Mouse (Mus musculus) embryonic fibroblast, embryonic 13.5 days (primary cell): ENCODE data around the gene Mprip. TPM values are rescaled to one million over a fixed set of nuclear protein-coding genes. Genes with fewer than 3 reads are reported as not detected.

Experiments used
- H3K27ac ChIP-seq: 2 replicates; pipeline ENCODE4 v1.5.1; 2012; ENCODE audit warnings: low read length, control low read depth, inconsistent platforms; ENCODE audit not compliant: insufficient read depth
- H3K4me1 ChIP-seq: 2 replicates; pipeline ENCODE4 v1.6.1; 2011; ENCODE audit warnings: low read length; ENCODE audit not compliant: control insufficient read depth, insufficient read depth
- H3K4me3 ChIP-seq: 2 replicates; pipeline ENCODE4 v1.5.1; 2011; ENCODE audit warnings: mild to moderate bottlenecking, control low read depth, low read length; ENCODE audit not compliant: insufficient read depth
- CTCF ChIP-seq: IDR thresholded peaks from 2 replicates; pipeline ENCODE4 v1.5.1; 2011; ENCODE audit warnings: mild to moderate bottlenecking, control low read depth, low read length, moderate library complexity, borderline replicate concordance; ENCODE audit not compliant: insufficient read depth
- POLR2A ChIP-seq: IDR thresholded peaks from 2 replicates; pipeline ENCODE4 v1.6.1; 2011; ENCODE audit warnings: low read depth, mild to moderate bottlenecking, control low read depth, low read length, moderate library complexity
- polyA plus RNA-seq: library from polyadenylated mRNA; stranded (reverse); fragments of >200 nt; gene quantifications from 2 replicates; pipeline ENCODE4 v1.2.4, GENCODE M21; 2011; ENCODE audit warnings: low read depth; ENCODE audit not compliant: missing spikeins, insufficient read length

The Mprip gene
- polyA plus RNA-seq, 1 experiment = 233 TPM

DNA sequence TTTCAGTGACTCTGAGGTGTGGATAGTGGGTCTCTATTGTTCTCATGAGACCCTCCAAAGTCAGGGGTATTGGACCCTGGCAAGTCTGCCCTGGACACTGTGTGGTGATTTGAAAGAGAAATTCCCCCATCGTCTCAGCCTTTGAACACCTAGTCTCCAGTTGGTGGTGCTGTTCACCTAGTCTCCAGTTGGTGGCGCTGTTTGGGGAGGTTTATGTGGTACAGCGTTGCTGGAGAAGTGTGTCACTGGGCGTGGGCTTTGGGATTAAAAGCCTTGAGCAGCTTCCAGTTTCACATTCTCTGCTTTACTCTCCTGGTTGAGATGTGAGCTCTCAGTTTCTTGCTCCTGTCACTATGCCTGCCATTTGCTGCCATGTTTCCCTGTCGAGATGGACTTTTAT lies 28.1 kb upstream of the Mprip start:
- TF ChIP-seq POLR2A = no peak
- peak; percentile 30; the same call in 1 of the 2 replicates for TF ChIP-seq CTCF
- Histone ChIP-seq H3K27ac (no peak overlapping the region), H3K4me3 (no peak overlapping the region), H3K4me1 (peaks cover 16% of the 10 kb centered on the region; the same call in 1 of the 2 replicates)

DNA sequence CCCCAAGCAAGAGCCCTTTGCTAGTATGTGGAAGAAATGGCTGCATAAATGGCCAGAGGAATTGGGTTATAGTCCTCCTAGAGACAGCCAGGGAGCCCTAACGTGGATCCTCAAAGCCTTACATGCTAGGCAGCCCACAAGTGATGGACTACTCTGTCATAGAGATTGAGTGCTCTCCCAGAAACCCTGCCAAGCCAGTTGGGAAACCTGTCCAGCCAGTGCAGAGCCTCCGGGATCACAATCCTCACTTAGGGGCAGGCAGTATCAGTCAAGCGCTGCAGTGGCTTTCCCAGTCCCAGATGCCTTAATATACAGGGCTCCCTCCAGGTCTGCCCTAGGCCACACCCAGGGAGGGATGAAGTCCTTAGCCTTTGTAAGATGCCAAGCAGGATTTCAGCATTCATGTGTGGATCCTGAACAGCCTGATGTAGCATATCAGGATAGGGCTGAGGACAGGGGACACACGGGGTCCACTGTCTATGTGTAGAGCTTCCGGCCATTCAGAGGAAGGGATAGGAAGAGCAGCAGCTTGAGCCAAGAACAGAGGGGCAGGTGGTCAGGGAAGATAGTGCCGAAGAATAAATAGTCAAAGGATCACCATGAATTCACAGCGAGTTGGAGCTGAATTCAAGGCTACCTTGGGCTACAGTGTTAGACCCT lies 27.0 kb upstream of the Mprip start:
- peaks cover 16% of the 10 kb centered on the region; the same call in 1 of the 2 replicates for H3K4me1 ChIP-seq
- TF ChIP-seq POLR2A (no peak), CTCF (no peak)
- H3K27ac ChIP-seq = no peak overlapping the region
- no peak overlapping the region for H3K4me3 ChIP-seq

DNA sequence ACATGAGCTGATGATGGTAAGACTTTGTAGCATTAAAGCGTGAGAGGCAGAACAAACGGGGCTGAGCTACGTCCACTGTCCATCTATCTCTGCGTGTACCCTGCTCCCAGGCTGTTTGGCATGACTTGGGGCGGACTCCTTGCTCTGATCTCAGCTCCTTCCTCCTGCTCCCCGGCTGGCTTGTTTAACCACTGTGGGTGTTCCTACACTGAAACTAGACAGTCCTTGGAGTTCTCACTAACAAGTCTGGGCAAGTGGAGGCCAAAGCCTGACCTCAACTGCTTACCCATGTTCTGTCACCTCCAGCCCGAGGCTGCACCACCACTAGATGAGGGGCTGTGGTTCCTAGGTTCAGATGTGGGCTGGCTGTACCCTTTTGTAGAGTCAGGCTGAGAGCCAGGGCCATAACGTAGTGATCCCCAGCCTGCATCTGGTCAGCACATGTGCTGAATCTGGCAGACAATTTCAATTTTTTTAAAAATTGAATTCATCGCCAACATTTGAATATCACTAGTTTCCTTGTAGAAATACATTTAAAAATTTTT lies 25.8 kb upstream of the Mprip start:
- H3K4me1 ChIP-seq = peaks cover 16% of the 10 kb centered on the region; the same call in 1 of the 2 replicates
- peak overlapping the region; percentile 39 for H3K27ac ChIP-seq
- TF ChIP-seq POLR2A = no peak
- no peak overlapping the region for H3K4me3 ChIP-seq

DNA sequence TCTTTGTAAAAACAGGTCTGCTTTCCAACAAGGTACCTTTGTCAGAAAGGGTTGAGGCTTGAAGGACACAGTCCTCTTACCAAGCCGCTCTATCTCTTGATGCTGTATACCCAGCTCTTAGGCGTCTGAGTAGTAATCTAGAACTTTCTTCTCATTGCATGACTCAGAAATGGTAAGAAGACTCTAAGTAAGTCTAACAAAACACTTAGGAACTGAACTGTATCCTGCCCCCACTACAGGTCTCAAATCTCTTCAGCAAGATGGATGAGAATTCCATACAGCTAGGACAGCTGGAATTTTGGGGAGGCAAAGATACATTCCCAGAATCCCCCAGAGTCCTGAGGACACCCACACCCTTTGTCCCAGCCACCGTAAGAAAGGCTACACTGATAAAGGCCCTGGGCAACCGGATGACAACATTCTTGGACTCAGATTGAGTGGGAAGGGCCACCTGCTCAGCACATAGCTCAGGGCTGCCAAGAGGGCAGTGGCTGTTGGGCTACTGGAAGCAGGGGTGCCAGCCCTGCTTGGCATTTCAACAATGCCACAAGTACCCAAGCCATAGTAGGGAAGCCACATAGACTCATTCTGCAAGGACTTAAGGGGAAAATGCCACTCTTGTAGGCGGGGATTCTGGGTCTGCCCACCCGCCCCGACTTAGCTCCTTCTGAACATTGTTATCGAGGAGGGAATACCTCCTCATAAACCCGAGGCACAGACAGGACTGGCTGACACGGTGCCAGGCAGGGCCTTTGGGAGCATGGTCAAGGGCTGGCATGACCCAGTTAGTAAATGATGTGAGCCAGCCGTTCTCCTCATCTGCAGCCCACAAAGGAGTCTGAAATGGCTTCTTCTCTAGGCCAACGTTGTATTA lies 25.0 kb upstream of the Mprip start:
- no peak overlapping the region for H3K4me3 ChIP-seq
- peak overlapping the region; percentile 39; the same call in 1 of the 2 replicates for H3K27ac ChIP-seq
- no peak for TF ChIP-seq POLR2A
- no peak for TF ChIP-seq CTCF
- H3K4me1 ChIP-seq = peaks cover 16% of the 10 kb centered on the region; the same call in 1 of the 2 replicates

DNA sequence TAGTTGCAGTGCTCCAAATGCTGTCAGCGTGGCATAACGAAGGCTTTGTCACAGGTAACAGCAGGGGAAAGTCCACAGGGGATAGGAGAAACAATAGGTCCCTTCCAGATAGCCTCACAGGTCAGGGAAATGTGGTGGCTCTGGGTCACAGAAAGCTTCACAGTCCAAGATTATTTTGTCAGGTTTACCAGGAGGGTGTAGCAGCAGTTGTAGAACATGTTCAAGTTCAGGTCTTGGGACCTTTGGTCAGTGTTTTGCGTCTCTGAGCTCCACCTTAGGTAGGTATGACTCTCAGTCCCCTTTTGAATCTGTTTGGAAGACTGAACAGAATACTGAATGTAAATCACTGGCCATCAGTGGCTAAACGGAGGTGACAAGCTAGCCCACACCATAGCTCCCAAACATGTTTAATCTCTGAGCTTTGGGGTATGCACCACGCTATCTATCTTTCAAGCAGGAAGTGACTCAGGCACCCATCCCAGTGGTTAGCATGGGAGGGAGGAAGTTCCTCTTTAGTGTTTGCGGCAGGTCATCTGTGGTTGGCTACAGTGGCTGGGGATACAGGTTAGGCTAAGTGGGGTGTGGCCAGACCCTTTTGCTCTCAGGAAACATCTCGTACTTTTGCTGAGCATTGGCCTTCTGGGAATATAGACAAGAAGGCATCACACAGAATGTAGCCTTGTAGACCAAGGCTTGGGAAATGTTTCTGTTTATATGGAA lies 24.2 kb upstream of the Mprip start:
- TF ChIP-seq POLR2A (no peak), CTCF (no peak)
- peaks cover 16% of the 10 kb centered on the region; the same call in 1 of the 2 replicates for H3K4me1 ChIP-seq
- H3K4me3 ChIP-seq = no peak overlapping the region
- H3K27ac ChIP-seq = no peak overlapping the region

DNA sequence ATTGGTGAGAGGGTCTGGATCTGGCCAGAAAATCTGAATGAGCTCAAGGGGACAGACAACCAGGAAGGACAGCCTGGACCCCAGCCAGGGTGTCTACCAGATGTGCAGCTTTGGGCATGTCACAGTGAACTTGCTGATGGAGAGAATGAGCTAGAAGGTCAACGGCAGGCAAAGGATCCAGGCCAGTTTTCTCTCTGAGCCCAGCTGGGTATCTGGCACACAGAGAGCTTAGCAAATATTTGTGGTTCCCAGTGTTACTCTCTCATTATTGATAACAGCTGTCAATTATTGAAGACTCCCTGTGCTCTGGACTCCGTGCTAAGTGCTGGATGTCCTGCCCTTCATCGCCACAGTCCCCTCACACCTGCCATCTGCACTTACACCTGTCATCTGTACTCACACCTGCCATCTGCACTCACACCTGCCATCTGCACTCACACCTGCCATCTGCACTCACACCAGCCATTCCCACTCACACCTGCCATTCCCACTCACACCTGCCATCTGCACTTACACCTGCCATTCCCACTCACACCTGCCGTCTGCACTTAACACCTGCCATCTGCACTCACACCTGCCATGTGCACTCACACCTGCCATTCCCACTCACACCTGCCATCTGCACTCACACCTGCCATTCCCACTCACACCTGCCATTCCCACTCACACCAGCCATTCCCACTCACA lies 21.0 kb upstream of the Mprip start:
- TF ChIP-seq CTCF (no peak), POLR2A (no peak)
- H3K4me1 ChIP-seq = peaks cover 13% of the 10 kb centered on the region; the same call in 1 of the 2 replicates
- no peak overlapping the region for H3K27ac ChIP-seq
- no peak overlapping the region for H3K4me3 ChIP-seq

DNA sequence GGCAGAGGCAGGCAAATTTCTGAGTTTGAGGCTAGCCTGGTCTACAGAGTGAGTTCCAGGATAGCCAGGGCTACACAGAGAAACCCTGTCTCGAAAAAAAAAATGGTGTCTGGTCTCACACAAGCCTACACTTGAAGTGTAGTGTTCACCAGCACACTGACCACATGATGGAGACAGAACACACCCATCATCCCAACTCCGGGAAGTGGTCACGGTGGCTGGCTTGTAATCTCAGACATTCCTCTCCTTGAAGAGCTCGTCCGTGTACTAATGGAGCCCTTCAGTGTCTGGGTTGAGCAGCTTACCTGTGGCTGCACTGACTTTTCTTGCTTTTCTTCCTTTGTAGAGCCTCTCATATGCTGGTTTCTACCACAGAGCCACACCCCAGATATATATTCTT lies 19.9 kb upstream of the Mprip start:
- peaks cover 9% of the 10 kb centered on the region; the same call in 1 of the 2 replicates for H3K4me1 ChIP-seq
- TF ChIP-seq CTCF (0 out of 2 replicates have a peak, but pooled peaks have one; percentile 14), POLR2A (no peak)
- H3K4me3 ChIP-seq = no peak overlapping the region

DNA sequence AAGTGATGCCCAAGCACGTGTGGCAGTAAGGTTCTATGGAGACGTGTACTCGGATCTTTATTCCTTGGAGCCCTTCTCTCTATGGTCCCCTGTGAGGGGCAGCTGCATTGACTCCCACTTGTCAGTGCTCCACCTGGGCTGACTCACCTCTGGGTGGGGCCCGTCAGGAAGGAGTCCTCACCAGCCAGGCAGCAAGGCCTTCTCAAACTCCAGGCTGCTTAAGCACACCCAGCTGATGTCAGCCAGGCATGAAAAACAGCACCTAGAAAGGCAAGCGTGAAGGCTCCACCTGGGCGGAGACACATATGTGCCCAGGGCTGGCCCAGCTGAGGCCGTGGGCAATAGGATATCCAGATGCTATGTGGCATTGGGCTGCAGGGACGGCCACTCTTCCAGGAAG lies 18.7 kb upstream of the Mprip start:
- Histone ChIP-seq H3K4me3 (no peak overlapping the region), H3K27ac (no peak overlapping the region), H3K4me1 (no peaks in the 10 kb centered on the region; the same call in 1 of the 2 replicates)
- TF ChIP-seq CTCF = no peak
- no peak for TF ChIP-seq POLR2A

More for the DNA sequence above, 19.9 kb upstream of the Mprip start:
- H3K27ac ChIP-seq = no peak overlapping the region

DNA sequence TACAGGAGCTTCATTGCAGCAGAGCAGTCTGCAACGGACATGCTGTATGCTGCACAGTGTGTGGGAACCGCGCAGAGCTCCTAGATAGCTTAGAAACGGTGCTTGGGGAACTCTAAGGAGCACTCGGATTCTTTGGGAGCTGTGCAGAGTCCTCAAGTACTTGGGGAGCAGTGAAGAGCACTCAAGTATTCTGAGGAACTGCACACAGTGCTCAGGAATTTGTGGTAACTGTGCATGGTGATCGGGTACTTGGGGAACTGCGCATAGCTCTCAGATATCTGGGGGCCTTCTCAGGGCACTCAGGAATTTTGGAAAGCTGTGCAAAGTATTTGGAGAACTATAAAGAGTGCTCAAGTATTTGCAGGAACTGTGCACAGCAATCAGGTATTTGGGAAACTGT lies 16.1 kb upstream of the Mprip start:
- no peaks in the 10 kb centered on the region; the same call in 1 of the 2 replicates for H3K4me1 ChIP-seq
- TF ChIP-seq POLR2A (no peak), CTCF (no peak)
- no peak overlapping the region for H3K27ac ChIP-seq
- no peak overlapping the region for H3K4me3 ChIP-seq
